Mouse (Mus musculus) urinary bladder, postnatal 36 days (tissue): ENCODE results near the gene Gatad1.
A peak's percentile ranks its signal among the peaks of the same experiment; 100 is the strongest.
"Not testable (repeated sequence)": the region's sequence is repeated elsewhere in the genome, so short reads cannot be mapped to it uniquely, and the experiment has no call there.

ENCODE experiments used
- DNase-seq, 2 experiments: peaks; one replicate each; pipeline ENCODE4 v3.0.0; 2022; ENCODE audit warnings: low spot score in 2 of 2, mixed read lengths in 1 of 2

Gene Gatad1

DNA sequence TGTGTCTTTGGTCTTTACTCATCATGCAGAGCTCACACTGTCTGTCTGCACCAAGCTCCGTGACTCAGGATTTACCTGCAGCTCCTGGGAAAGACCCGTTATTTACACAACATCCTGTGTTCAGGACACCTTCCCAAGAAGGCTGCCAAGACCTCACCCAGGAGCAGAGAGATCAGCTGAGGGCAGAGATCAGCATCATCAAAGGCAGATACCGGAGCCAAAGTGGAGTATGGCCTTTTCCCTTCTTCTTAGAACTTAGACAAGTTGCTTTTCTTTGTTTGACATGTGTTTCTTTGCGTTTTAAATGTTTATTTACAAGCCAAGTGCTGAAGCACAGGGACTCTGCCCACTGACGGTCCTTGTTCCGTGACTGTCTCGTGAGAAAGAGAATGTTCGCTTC is 21.7 kb downstream of the Gatad1 start:
- DNase-seq: no peak

DNA sequence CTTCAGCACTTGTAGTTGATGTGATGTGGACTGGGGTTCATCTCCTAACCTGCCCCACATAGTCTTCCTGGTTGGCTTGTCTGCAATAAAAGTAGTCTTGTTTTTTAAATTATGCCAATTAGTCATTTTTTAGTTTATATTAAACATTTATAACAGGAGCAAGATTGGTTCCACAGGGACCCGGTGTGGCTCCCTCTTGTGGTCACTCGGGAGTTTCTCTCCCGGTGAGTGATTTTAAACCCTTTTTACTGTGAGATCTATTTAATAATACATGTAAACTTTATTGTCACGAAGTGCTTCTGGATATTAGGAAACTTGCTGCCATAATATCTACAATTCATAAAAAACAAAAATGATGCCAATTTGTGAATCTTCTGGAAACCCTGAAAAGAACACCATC is 23.0 kb downstream of the Gatad1 start:
- DNase-seq: no peak

DNA sequence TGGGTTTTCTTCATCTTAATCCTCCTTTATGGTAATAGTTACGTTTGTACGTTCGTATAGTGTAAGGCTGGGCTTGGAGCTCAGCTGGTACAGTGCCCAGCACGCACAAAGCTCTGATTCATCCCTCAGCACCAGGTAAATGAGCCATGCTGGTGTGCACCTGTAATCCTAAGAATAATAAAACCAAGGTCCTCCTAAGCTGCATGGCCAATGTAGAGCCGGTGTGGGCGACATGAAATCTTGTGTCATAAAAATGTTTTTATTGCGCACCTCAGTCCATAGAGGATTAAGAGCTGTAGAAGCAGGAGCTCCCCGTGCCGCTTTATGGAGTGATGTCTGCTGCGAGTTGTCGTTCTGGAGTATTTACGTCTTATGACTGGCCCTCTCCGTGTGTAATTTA is 23.7 kb downstream of the Gatad1 start:
- no peak for DNase-seq

DNA sequence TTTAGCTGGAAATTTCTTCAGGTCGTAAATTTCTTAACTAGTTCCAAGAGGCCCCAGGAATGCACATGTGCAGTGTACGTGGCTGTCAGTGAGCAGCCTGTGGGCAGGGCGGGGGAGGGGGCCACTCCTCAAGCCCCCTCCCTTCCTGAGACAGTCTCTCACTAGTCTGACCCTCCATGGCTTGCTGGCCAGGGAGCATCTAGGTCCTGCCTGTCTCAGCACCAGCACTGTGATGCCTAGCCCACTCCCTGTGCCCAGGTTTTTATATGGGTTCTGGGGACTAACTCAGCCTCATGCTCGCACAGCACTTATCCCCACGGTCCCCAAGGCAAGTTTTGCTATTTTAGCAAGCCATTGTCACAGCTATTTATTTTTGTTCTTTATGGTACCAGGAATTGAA is 24.7 kb downstream of the Gatad1 start:
- DNase-seq: no peak

DNA sequence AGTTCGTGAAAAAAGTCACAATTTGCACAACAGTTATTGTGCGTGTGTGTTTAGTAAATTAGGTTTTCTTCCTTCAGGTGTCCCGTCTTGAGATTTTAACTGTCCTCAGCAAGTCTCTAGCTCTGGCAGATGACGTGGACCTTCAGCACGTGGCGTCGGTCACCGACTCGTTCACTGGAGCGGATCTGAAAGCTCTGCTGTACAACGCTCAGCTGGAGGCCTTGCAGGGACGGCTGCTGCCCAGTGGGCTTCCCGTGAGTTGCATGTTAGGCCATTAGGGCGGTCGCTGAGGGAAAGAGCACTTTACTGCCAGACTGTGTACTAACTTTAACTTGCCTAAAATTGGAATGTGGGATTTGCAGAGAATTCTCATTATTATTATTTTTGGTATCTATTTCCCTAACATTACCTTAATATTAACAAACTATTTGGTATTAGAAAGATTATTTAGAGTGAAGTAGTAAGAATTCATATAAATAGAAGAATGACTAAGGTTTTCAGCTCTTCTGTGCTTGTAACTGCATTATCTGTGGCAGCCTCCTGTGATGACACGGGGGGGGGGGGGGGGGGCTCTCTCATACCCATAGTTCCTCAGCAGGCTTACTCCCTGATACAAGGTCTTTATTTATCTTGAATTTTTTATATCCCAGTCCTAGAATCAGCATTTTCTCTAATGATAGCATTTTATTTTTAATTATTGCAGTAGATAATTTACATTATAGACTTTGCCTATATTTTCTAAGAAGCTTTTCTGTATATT is 25.3 kb downstream of the Gatad1 start:
- DNase-seq: no peak

DNA sequence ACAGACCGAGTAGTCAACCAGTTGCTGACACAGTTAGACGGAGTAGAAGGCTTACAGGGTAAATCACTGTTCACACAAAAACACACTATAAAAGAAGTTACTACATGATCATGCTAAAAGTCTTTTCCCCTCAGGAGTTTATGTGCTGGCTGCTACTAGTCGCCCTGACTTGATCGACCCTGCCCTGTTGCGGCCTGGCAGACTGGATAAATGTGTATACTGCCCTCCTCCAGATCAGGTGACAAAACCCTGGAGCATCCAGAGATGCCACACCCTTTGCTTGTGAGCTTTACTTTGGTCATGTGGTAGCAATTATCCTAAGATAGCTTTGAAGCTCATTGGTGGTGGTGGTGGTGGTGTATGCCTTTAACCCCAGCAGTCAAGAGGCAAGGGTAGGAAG is 26.9 kb downstream of the Gatad1 start:
- DNase-seq: no peak

DNA sequence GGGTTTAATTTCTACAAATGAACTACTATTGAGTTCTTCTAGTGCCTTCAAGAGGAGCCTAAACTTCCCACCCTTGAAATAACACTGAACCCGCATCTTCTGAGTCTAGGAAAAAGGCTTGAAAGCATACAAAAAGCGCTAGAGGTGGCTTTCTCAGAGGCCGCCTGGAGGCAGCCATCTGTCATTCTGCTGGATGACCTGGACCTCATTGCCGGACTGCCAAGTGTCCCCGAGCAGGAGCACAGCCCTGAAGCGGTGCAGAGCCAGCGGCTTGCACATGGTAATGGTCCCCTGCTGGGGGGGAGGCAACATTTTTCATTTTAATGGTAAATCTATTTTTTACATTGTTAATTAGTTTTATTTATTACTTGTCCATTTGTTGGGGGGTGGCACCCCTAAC is 36.5 kb downstream of the Gatad1 start:
- no peak for DNase-seq

DNA sequence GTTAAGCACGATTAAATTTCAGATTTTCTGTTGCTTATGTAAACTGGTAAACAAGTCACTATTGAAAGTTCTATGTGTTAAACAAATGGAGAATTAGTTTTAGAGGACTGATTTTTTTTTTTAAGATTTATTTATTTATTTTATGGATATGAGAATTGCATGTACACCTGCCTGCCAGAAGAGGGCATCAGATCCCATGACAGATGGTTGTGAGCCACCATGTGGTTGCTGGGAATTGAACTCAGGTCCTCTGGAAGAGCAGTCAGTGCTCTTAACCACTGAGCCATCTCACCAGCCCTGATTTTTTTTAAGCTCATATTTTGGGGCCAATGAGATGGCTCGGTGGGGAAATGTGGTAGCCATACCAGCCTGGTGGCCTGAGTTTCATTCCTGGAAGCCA is 45.1 kb downstream of the Gatad1 start:
- not testable (repeated sequence) for DNase-seq

DNA sequence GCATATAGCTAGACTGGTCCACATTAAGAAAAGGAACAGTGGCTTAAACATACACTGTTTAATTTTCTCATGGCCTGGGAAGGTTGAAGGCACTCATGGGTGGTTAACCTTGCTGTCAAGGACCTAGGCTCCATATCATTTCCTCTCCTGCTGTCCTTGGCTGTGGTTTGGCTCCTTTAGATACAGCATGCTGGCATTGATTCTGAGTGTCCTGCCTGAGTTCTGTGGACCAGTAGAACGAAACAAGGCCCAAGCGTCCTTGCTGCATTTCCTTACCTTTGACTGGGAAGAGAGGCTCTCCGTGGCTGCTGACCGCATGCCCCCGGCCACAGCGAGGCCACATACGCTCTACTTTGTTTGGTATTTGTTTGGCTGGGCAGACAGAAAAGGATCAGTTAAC is 47.7 kb downstream of the Gatad1 start:
- DNase-seq: no peak

DNA sequence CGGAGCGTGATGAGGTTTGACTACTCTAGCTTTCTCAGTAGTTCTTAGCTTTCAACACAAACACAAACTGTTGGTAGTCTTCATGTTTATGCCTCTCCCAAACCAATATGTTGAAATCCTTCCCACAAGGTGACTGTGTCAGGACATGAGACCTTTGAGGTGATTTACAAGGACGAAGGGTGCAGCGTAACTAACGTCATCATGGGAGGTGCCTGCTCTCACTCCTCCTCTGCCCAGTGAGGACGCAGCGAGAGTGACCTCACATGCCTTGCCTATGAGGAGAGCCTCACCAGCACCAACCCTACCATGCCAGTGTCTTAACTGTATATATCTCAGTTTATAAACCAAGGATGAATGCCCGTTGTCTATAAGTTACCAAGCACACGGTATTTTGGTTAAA is 49.9 kb downstream of the Gatad1 start:
- no peak for DNase-seq

DNA sequence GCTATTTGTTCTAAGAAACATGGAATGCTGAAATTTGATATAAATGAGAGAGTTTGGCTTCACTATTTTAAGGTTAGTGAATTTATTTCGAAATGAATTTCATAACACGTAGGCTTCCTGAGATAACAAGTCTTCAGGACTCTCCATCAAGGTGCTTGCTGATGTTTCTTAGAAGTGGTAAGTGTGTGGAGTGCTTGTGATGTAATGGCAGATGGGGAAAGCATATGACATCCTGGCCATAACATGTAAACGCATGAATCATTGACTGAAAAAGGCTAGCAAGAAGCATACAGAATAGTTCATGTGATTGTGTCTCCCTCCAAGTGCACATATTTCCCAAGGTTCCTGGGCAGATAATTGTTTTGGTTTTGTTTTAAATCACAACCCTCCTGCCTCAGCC is 56.2 kb downstream of the Gatad1 start:
- DNase-seq: no peak

DNA sequence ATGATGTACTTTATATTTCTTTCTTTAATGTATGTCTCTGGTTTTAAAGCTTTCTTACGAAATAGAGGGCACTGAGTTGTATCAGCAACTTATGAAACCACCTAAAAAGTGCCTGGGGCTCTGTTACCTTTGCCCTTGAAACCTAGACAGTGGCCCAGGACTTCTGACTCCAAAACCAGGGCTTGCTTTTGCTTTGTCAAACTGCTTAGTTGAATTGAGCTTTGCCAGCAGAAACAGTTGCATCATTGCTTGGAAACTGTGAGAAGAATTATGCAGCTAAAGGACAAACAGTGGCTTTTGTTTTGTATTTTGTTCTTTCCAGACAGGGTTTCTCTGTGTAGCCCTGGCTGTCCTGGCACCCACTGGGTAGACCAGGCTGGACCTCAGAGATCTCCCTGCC is 56.7 kb downstream of the Gatad1 start:
- peak in 1 of 2 experiments; percentile 7 for DNase-seq

DNA sequence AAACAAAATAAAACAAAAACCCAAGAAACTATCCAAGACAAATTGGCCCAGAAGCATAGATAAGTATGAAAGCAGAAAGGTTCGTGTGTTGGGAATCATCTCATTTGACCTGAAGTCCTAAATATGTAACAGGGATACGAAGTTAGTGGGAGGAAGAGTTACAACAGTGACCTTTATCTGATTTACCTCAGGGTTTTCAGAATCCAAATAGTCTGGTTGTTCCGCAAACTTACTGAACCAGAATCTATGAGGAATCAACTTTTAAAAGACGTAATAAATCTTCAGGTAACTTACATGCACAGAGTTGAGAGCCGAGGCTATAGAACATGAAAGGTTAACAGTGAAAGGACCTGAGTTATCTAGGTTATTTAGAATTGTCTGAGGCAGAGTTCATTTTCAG is 58.2 kb downstream of the Gatad1 start:
- no peak for DNase-seq

DNA sequence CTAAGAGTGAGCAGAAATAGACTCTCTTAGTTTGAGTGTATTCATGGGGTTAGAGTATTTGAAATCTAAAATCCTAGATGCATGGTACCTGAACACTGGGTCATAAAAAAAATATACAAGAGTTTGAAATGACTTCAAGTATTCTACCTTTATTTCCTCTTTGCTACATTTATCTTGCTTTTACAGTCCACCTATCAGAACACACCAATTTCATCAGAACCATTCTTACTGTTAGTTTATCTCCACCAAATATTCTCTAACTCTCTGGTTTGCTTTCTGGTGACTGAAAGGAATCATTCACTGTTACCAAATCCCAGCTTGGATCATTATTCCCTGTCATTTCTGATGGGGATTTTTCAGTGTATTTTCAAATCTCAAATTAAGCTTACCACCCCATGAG is 59.8 kb downstream of the Gatad1 start:
- no peak for DNase-seq

DNA sequence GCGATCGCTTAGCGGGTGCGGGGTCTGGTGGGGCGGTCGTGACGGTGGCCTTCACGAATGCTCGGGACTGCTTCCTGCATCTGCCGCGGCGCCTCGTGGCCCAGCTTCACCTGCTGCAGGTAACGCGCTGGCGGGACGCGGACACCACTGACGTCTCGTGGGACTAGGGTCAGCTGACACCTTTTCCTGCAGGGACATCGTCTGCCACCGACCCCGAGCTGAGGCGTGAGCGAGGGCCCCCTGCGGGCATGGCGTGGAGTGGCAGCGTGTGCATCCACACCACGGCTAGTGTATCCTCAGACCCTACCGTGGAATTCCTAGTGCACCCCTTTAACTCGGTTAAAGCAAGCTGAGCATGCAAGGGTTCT is 60.6 kb downstream of the Gatad1 start, which contains the start of gene Rbm48:
Rbm48 (minus strand) TSS at position 187 of the 368 bp plus-strand sequence.
- DNase-seq: peak; percentile 81 to 82

DNA sequence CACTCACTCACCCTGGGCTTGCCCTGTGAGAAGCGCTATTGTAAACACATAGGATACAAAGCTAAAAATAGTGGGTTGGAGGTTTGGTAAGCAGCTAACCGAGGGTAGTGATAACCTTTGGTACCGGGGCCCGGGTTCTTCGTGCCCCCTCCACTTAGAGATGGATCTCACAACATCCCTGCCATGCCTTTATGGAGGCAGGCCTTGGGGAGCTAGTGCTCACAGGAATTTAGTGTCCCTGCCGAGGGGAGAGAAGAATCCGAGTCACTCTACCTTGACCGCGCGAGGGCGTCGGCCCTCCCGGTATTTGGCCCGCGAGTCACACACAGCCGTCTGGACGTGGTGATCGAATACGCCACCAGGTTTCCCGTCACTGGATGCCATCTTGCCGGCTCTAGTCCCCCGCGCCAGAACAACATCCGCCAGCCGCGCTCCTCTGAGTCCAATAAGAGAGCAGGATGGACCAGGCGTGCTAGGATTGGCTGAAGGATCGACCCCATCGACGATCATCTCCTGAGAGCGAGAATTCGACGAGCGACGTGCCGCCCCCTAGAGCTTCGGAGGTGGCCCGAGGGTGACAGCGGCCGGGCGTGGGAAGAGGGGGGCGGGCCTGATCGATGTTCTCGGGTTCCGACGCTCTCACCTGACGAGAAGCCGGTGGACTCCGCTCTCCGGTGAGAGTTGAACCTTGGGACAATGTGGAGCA is 61.1 kb downstream of the Gatad1 start, which contains the start of gene Pex1:
Pex1 (plus strand) TSS at position 374 of the 706 bp plus-strand sequence.
- DNase-seq: peak; percentile 88 to 94
